Mouse (Mus musculus) adipocyte (in vitro differentiated cells): ENCODE results near the gene Gabbr1.

Source experiments
- DNase-seq: peaks from one replicate; pipeline ENCODE4 v3.0.0-alpha.2; 2016; ENCODE audit warnings: low spot score

The Gabbr1 gene

GRCm38 (mm10) chr17:37044651-37045244 lies 1.0 kb upstream of the Gabbr1 start:
- DNase-seq, result no peak

DNA sequence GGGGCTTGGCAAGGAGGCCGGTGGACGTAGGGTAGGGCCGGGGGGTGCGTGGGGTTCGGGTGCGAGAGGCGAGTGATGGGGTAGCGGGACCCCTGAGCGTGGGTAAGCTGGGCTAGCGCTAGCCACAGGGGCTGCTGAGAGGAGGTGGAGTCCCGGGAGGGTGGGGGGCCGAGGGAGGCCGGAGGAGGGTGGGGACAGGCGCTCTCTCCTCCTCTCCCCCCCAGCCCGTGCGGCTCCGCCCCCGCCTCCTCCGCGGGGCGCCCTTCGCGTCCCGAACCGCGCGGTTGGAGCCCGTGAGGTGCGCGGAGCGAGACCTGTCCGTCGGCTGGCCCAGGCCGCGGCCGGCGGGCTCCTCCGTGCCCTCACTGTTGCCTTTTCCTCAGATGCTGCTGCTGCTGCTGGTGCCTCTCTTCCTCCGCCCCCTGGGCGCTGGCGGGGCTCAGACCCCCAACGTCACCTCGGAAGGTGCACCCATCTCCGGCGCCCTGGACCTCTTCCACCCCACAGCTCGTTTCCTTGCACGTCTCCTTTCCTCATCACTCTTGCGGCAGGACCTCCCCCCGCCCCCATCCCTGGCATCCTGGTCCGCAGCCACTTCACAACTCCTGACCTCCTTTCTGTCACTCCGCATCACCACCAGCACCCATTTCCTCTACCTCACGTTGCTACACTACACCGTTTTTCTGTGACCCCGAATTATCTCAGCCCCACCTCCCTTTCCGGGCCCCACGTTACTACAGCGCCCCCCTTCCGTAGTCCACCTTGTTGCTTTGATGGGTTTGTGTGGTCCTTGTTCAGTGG lies 746 bp downstream of the Gabbr1 start:
- peak; percentile 28 for DNase-seq

DNA sequence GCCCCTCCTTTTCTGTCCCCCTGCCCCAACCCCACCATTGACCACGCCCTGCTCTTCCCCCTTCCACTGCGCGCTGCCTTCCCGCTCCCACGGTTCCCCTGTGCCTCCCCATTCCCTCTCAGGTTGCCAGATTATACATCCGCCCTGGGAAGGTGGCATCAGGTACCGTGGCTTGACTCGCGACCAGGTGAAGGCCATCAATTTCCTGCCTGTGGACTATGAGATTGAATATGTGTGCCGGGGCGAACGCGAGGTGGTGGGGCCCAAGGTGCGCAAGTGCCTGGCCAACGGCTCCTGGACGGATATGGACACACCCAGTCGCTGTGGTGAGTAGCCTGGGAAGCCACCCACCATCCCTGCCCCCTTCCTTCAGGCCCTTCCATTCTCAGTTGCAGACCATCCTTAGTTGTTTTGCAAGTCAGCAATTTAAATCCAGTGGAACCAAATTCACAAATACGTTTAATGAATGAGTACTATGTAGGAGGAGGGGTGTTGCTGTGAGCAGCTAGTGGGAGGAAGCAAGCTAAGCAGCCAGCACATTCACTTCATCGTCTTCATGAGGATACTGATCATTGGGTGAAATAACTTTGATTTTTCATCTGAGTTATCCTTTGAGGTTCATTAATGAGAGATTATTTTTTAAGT lies 1.7 kb downstream of the Gabbr1 start:
- no peak for DNase-seq

DNA sequence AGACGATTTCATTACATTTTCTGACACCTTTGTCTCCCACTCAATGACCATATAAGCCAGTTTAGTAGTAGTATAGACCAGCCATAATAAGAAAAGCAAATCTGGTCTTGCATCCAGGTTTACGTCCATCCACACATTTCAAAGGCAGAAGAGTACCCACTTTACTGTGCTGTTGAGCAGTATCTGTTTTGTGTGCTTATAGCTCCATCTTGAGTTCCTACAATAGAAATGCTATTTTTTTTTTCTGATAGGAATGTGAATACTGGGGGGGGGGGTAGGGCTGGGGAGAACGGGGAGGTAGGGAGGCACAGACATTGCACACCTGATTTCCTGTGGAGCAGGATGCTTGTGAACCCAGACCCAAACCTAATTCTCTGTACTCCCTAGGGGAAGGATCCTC lies 2.2 kb downstream of the Gabbr1 start:
- DNase-seq, result peak; percentile 55

- DNase-seq, result no peak
Observed at GRCm38 (mm10) chr17:37048383-37048782, 2.6 kb downstream of the Gabbr1 start.

- no peak for DNase-seq
Observed at GRCm38 (mm10) chr17:37049570-37050310, 4.0 kb downstream of the Gabbr1 start.

DNA sequence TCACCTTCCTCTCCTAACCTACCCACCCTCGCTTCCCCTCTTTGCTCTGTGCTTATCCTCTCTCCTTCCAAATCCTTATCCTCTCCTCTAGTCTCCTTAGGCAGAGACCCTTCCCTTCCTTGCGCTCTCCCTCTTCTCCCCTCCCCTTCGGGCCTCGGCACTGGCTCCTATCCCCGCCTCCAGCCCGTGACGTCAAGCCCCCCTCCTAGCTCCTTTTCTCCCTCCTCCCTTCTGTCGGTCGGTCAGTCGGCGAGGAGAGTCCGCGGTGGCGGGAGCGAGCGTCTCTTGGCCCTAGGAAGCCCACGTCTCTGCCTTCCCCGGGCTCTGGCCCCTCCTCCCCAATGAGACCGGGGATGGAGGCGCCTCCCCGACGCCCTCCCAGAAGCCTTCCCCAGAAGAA lies 4.6 kb downstream of the Gabbr1 start:
- no peak for DNase-seq

DNA sequence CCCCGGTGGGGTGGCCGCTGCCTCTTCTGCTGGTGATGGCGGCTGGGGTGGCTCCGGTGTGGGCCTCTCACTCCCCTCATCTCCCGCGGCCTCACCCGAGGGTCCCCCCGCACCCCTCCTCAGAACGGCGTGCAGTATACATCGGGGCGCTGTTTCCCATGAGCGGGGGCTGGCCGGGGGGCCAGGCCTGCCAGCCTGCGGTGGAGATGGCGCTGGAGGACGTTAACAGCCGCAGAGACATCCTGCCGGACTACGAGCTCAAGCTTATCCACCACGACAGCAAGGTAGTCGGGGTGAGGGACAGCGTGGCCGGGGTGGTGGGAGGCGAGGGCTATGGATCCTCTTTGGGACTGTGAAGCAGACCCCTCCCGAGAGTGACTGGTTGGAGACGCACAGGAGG lies 5.1 kb downstream of the Gabbr1 start:
- no peak for DNase-seq

DNA sequence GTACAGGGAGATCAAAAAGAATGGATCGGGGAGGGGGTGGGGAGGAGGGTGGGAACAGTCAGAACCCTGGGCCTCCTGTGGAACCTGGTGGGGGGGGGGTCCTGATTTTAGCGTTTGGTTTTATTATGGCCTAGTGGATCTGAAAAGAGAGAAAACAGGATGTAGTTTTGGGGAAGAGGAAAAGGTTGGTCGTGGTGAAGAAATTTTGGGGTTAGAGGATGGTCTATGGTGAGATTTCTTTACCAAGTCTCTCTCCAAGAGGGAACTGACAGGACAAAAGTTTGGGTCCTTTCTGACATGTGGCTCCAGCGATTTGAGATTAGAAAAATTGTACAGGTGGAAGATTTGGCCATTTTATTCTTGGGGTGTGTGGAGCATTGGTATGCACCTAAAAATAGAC lies 6.0 kb downstream of the Gabbr1 start:
- no peak for DNase-seq

DNA sequence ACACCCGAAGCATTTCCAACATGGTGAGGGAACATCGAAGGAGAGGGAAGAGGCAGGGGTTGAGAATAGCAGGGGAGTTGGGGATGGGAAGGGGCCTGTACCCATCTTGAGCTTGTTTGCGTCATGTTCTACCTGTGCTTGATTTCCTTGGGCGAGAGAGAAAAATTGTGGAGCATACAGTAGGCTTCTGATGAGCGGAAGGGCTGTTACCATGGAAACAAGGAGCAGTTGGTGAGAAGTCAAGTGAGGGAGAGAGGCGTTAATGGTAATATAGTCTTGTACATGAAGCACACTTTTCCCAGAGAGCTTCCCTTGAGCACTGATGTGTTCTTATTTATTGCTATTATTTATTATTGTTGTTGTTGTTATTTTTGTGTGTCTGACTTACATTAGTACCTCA lies 11.2 kb downstream of the Gabbr1 start:
- DNase-seq, result no peak

DNA sequence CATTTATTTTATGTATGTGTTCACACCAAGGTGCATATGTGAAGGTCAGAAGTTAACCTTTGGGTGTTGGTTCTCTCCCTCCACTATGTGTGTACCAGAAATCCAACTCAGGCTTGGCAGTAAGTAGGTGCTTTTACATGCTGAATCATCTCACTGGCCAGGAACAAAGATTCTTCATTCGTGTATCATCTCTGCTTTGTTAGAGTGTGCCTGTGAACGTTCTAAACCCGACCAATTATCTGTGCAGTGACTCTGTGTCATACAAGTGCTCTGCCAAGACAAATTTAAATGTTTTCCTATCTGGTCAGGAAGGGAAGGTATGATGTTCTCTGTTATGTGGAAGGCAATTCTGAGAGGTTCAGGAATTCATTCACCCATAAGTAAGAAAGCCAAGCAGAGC lies 15.7 kb downstream of the Gabbr1 start:
- DNase-seq, result no peak

DNA sequence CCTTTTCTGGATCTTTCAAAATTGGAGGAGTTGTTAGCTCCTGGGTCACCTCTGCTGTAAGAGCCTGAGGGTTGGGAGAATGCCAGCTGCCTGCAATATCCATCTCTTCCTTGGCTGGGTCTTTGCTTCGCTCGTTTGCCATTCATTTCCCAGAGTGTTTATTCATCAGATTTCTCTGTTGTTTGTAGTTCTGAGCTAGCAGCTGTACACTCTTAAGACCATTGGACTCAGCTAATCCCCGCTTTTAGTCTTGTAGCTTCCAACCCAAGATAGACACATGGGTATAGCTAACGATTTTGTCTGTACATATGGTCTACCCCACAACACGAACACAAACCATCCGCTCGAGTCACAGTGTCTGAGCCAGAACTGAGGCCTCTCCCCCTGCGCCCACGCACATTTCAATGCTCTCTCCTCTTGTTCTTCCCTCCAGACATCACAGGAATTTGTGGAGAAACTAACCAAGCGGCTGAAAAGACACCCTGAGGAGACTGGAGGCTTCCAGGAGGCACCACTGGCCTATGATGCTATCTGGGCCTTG lies 16.4 kb downstream of the Gabbr1 start:
- DNase-seq, result peak; percentile 19

DNA sequence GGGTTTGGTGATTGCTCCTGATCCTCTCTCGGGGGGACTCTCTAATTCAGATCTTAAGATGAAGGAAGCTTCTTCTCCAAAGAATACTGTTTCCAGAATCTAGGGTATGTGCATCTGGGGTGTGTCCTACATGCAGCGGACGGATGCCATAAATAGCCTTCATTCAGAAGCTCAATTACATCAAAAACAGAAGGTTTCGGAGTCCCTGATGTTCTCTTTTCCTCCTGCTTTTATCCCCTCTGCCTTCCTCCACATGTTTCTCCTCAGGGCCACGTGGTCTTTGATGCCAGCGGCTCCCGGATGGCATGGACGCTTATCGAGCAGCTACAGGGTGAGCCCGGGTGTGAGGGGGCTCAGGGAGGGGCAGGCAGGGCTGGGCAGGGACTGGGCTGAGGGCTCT lies 17.3 kb downstream of the Gabbr1 start:
- no peak for DNase-seq

- DNase-seq, result no peak
Observed at GRCm38 (mm10) chr17:37063686-37064495, 18.1 kb downstream of the Gabbr1 start.

- DNase-seq, result no peak
Observed at GRCm38 (mm10) chr17:37065993-37066392, 20.2 kb downstream of the Gabbr1 start.

DNA sequence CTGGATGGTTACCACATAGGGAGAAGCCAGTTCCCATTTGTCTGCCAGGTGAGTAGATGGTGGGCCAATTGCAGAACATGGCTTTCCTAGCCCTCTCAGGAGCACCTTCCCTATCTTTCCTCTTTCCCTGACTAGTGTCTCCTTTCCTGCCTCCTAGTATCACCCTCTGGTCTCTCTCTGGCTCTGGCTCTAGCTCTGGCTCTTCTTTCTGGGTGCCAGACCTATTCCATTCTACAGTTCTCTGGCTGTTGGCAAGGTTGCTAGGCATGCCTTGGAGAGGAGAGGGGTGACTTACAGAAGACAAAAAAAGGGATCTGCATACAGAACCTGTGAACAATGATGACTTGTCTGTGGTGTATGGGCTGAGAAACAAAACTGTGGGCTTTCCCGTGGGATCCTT lies 22.1 kb downstream of the Gabbr1 start:
- no peak for DNase-seq

DNA sequence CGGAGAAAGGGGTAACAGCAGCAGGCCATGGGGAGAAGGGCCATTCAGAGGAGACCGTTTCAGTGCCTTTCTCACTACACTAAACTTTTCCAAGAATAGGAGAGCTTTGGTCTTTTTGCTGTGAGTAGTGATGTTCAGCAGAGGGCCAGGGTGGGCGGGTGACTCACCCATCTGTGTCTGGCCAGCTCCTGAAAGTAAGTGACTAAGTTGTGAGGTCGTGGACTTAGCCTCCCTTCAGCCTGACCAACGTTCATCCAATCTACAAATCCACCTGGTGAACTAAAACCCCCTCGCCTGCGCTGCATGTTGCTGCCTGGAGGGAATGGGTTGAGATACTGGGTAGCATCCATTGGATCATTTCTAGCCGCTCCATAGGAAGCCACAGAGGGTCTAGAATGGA lies 24.4 kb downstream of the Gabbr1 start:
- no peak for DNase-seq

DNA sequence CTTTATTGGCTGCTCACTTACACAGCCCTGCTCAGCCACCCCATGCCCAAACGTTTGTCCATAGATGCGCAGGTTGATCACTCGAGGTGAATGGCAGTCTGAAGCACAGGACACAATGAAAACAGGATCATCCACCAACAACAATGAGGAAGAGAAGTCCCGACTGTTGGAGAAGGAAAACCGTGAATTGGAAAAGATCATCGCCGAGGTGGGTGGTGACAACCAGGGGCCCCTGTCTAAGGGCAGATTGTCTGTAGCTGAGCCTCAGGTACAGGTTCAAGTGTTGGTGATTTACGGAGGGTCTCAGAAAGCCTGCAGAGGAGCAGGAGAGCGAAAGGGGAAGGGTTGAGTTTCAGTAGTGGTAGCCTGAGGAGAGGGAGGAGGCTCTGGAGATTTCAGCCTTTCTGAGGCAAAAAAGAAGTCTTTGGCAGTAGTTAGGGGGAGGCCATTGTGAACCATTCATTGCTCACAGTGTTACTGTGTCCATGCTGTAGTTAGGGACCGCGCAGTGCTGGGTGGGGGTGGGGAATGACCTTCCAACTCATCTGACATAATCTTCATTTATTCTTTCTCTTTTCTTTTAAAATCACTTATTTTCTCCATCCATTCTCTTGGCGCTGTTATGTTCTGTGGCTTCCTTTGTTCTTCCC lies 26.4 kb downstream of the Gabbr1 start:
- DNase-seq, result no peak

DNA sequence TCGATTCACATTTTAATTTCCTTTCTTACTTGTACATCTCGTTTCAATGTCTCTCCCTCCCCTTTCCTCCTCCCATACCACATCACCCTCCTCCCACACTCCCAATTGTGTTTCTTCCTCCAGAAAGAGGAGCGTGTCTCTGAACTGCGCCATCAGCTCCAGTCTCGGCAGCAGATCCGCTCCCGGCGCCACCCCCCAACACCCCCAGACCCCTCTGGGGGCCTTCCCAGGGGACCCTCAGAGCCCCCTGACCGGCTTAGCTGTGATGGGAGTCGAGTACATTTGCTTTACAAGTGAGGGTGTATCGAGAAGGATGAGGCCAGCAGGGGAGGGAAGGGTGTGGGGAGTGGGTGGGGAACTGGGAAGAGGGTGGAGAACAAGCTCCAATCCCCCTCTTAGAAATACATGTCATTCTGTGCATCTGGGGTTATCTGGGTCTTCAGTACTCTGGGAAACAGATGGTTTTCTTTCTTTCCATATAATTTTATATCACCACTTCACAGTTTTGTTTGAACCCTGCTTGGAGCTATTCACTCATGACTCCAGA lies 27.0 kb downstream of the Gabbr1 start:
- DNase-seq, result no peak

- no peak for DNase-seq
Observed at GRCm38 (mm10) chr17:37075181-37075580, 29.4 kb downstream of the Gabbr1 start.

GRCm38 (mm10) chr17:37075766-37076165 lies 30.0 kb downstream of the Gabbr1 start:
- no peak for DNase-seq
